Comparison of ENCODE assay signal across 8 mouse cellular contexts in the genomic region with DNA sequence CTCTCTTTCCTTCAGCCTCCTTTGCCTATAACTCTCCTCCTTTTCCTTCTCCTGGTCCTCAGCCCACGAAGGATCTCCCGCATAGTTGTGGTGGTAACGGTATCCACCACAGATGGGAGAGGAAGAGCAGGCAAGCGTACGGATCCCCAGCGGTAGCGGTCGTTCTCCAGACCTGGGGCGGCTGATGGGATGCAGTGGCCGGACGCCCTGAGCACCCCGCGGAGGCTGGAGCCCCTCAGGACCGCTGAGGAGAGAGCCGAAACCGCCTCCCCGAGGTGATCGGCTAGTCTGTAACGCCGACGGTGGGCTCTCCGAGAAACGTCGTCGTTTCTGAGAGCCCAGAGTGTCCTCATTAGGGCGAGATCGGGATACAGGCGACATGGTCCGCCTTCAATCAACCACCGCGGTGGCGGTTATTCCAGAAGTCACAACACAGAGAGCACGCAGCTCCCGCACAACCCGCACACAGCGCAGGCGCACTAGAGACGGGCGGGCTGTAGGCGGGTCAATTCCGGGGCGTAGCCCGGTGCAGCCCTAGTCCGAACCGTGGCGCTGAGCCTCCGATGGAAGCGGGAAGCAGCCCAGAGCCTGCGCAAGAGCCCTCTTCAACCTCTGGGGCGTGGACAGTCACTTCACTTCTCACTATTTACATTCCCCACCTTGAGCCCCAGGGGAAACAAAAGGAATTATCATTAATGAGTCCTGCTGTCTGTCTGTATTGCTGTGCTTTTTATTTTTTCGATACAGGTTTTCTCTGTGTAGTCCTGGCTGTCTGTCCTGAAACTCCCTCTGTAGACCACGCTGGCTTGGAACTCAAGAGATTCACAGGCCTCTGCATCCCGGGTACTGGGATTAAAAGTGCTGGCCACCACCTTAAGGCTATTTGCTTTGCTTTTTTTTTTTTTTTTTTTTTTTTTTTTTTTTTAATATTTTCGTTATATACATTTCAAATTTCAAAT. TPM values are rescaled to one million over a fixed set of nuclear protein-coding genes. Genes with fewer than 3 reads are reported as not detected.
A peak's percentile ranks its signal among the peaks of the same experiment; 100 is the strongest.
DNase-seq lines count a peak whose midpoint lies in the region; ATAC-seq lines count a peak whose summit lies in the region.

A gene (minus strand): TSS at position 449 of the 959 bp plus-strand sequence.

- H3K9ac ChIP-seq in hindbrain, embryonic 15.5 days, result peak within 1 kb of the TSS; percentile 67

- DNase-seq in T-cell, adult 2 months (ENCODE audit: low spot score), result peak; percentile 42
- DNase-seq in cerebellum, postnatal 36 days, result peak; percentile 84 to 86
- DNase-seq in frontal cortex, postnatal 36 days (ENCODE audit: low spot score in 2 of 2), result peak; percentile 71 to 75
- DNase-seq in left cerebral cortex, adult 11 months (ENCODE audit: low spot score), result peak; percentile 48
- peak; percentile 90 for DNase-seq in lung, postnatal 36 days
- DNase-seq in retina, embryonic 14.5 days (ENCODE audit: low spot score), result peak; percentile 88
- peak; percentile 54 for DNase-seq in thymus, postnatal 4 days

- 1% methylated on average over 54 of the region's 54 CpGs for WGBS in hindbrain, embryonic 15.5 days

- peak; percentile 100 for ATAC-seq in hindbrain, embryonic 15.5 days (ENCODE audit: low FRiP score, low read depth)

- peak within 1 kb of the TSS; percentile 72 for H3K27ac ChIP-seq in hindbrain, embryonic 15.5 days (replicated peaks)

- H3K9me3 ChIP-seq in hindbrain, embryonic 15.5 days, result no peaks in the 10 kb centered on the region

- H3K4me2 ChIP-seq in hindbrain, embryonic 15.5 days, result peak within 1 kb of the TSS; percentile 76

- H3K36me3 ChIP-seq in hindbrain, embryonic 15.5 days, result no peaks in the 10 kb centered on the region

- peaks cover 3% of the 10 kb centered on the region; the same call in 1 of the 2 replicates for H3K4me1 ChIP-seq in hindbrain, embryonic 15.5 days (replicated peaks)

- H3K27me3 ChIP-seq in hindbrain, embryonic 15.5 days, result peaks cover 3% of the 10 kb centered on the region; the same call in 1 of the 2 replicates

- H3K4me3 ChIP-seq in hindbrain, embryonic 15.5 days, result peak within 1 kb of the TSS; percentile 52

RNA-seq across cellular contexts. Expression of the gene that starts here (rescaled TPM):
- polyA plus RNA-seq in hindbrain, embryonic 15.5 days (2015; fragmentation: Nextera tagmentation; extraction: Ambion mirVana), result 3.8 and 4.1 TPM in 2 replicates

Comparison
In these comparisons a context has a peak if more than half of its experiments do, and no peak if none do; other contexts are left out.
1. Peak in every context shown above with its lines: DNase-seq, ATAC-seq, H3K4me3 ChIP-seq and H3K27ac ChIP-seq.